ENCODE assay signal across 10 mouse cellular contexts in genomic region chr8:91532671-91533436, GRCm38 (mm10).
A peak's percentile ranks its signal among the peaks of the same experiment; 100 is the strongest.
DNase-seq lines count a peak whose midpoint lies in the region; ATAC-seq lines count a peak whose summit lies in the region.
"Had no signal": no experiment of that assay in that cellular context is flagged by ENCODE, and none has a peak within 500 bp of the region (broad histone marks: within the 10 kb centered on the region; RNA-seq: fewer than 3 reads in every experiment).

No protein-coding gene starts in this region.

- DNase-seq in frontal cortex, postnatal 14 days (ENCODE audit: low spot score in 2 of 2) = no peak
- DNase-seq in right cerebral cortex, postnatal 10 days (ENCODE audit: low spot score in 2 of 2) = peak; percentile 52 to 64
- DNase-seq in right cerebral cortex, postnatal 25 days = no peak
- DNase-seq in telencephalon, adult 2 months (ENCODE audit: low read depth, low spot score) = peak; percentile 35
- DNase-seq in adrenal gland, adult (ENCODE audit: inconsistent age in 2 of 2, low spot score in 1 of 2) = no peak
- DNase-seq in urinary bladder, postnatal 10 days (ENCODE audit: low spot score) = no peak

- H3K9ac ChIP-seq in limb, embryonic 15.5 days = no peak overlapping the region
- H3K9ac ChIP-seq: heart, embryonic 12.5 days; liver, embryonic 14.5 days had no signal

- H3K9me3 ChIP-seq in limb, embryonic 15.5 days = no peaks in the 10 kb centered on the region
- H3K9me3 ChIP-seq: heart, embryonic 12.5 days had no signal

- no peak overlapping the region for H3K4me2 ChIP-seq in limb, embryonic 15.5 days
- H3K4me2 ChIP-seq: heart, embryonic 12.5 days had no signal

- WGBS in limb, embryonic 15.5 days = 46% methylated on average over 18 of the region's 18 CpGs

- ATAC-seq in frontal cortex, adult (ENCODE audit: low TSS enrichment) = peak; percentile 61
- peak; percentile 54; the same call in 1 of the 2 replicates for ATAC-seq in limb, embryonic 15.5 days (ENCODE audit: insufficient number of reproducible peaks, low FRiP score, low TSS enrichment, low read depth)

- H3K4me1 ChIP-seq in limb, embryonic 15.5 days = peaks cover 30% of the 10 kb centered on the region

- peaks cover 25% of the 10 kb centered on the region for H3K27me3 ChIP-seq in limb, embryonic 15.5 days
- H3K27me3 ChIP-seq: heart, embryonic 12.5 days had no signal

- H3K27ac ChIP-seq in limb, embryonic 15.5 days = peak overlapping the region; percentile 74
- H3K27ac ChIP-seq: liver, embryonic 14.5 days had no signal

- H3K36me3 ChIP-seq in limb, embryonic 15.5 days = no peaks in the 10 kb centered on the region; the same call in 1 of the 2 replicates
- H3K36me3 ChIP-seq: heart, embryonic 12.5 days had no signal

- no peak overlapping the region for H3K4me3 ChIP-seq in limb, embryonic 15.5 days
- H3K4me3 ChIP-seq: heart, embryonic 12.5 days had no signal

Comparison
In these comparisons a context has a peak if more than half of its experiments do, and no peak if none do; other contexts are left out.
1. DNase-seq: peak in right cerebral cortex, postnatal 10 days (2 of 2) and telencephalon, adult 2 months (single experiment); none in frontal cortex, postnatal 14 days (0 of 2), right cerebral cortex, postnatal 25 days (single experiment), adrenal gland, adult (0 of 2) and urinary bladder, postnatal 10 days (single experiment).